Mouse (Mus musculus): ENCODE results near the gene Abhd6.

The Abhd6 gene

GRCm38 (mm10) chr14:8030535-8030934 is 27.8 kb downstream of the Abhd6 start:
- no peak for DNase-seq (ENCODE audit: low spot score in 2 of 2)

DNA sequence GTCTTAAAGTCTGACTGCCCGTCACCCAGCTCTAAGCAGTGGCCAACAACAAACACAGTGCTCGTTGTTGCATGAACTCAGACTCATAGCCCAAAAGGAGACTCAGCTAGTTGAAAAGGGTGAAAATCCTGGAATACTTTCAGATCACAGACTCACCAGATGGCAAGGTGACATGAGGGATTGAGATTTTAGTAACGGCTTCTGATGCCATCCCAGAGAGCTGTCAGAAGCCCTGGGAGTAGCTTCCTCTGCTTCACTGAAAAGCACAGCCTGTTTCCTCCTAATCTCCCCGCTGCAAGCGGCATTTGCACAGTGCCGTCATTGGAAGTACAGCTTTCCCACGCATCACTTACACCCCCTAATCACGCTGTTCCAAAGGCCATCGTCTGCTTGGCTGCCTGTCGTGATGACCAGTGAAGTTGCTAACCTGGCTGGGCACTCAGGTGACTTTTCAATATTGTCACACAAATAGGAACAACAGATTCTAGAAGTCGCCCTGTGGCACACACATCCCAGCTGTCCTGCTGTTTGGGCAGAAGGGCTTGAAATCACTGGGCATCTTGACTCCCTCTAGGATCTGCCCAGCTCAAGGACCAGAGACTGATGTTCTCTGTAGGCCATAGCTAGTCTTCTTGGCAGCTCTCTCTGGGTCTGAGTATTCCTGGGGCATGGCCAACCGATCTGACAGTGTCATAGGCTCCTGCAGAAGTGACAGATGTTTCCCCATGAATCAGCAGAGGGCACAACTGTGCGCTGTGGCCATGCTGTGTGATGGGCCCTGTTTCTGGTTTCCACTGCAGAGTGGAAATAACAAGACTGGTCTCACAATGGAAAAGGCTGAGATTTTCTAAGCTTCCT is 29.6 kb downstream of the Abhd6 start:
- DNase-seq (ENCODE audit: low spot score in 2 of 2) = peak; percentile 25 to 49

- DNase-seq (ENCODE audit: low spot score in 2 of 2) = no peak
Measured at GRCm38 (mm10) chr14:8034561-8034960, 31.9 kb downstream of the Abhd6 start.

DNA sequence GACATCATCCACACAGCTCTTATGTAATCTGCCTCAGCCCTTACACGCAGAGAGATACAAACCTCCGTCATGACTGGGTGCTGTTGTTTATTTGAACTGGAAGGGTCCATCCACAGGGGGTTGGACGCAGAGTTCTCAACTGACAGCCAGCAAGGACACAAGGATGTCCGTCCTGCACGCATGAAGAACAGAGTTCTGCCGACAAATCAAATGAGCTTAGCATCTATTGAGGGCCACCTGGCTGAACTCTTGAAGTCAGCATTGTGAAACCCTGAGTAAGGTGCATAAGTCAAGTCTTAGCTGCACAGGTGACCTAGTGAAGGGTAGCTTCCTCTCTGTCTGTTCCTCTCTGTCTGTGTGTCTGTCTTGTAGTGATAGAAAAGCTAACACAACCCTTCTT is 33.2 kb downstream of the Abhd6 start:
- no peak for DNase-seq (ENCODE audit: low spot score in 2 of 2)

GRCm38 (mm10) chr14:8036406-8036805 is 33.7 kb downstream of the Abhd6 start:
- no peak for DNase-seq (ENCODE audit: low spot score in 2 of 2)

DNA sequence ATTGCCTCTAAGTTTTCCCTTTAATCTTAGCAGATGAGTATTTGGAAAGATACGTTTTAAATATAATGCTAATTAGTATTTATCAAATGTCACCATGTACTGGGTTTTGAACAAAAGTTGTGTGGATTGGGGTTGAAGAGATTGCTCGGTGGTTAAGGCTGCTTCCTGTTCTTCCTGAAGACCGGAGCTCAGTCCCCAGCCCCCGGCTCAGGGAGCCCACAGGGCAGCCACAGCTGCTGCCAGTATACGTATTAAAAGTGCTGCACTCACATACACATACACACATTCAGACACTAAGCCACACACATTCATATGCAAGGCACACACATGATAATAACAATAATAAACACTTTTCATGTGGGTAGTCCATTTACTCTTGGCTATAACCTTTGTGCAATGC is 35.4 kb downstream of the Abhd6 start:
- no peak for DNase-seq (ENCODE audit: low spot score in 2 of 2)

GRCm38 (mm10) chr14:8038791-8039448 is 36.2 kb downstream of the Abhd6 start:
- peak; percentile 46 to 71 for DNase-seq (ENCODE audit: low spot score in 2 of 2)

DNA sequence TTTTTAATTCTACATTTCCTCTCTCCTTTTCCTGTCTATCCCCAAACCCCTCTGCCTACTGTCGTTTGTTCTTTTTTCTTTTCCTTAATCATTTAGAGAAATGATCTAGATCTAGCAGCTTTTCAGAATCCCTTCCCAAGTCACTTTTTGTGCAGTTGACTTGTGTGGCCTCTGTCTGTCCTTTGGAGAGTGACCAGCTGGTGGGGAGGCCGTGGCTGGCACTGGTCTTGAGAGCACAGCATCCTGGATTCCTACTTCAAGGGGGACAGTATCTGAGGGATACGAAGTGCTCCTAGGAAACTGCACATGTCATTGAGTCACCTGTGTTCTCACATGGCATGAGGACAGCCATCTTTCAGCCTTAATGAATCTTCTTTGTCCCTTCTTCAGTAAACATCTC is 37.5 kb downstream of the Abhd6 start:
- no peak for DNase-seq (ENCODE audit: low spot score in 2 of 2)

GRCm38 (mm10) chr14:8040911-8041678 is 38.4 kb downstream of the Abhd6 start:
- DNase-seq (ENCODE audit: low spot score in 2 of 2) = no peak

GRCm38 (mm10) chr14:8042120-8042519 is 39.4 kb downstream of the Abhd6 start:
- DNase-seq (ENCODE audit: low spot score in 2 of 2) = no peak

DNA sequence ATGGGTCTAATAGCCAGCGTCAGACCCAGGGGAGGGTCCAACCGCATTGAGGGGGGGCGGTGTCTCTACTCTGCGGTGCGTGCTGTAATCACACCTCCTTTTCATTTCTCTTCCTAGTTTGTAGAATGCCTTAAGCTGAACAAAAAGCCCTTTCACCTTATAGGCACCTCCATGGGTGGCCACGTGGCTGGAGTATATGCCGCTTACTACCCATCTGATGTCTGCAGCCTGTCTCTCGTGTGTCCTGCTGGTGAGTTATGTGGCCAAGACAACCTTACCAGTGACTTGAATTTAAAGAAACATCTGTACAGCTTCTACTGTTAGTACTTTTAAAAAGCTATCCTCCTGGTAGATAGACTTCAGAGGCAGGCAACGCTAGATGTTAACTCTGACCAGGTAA is 39.9 kb downstream of the Abhd6 start:
- no peak for DNase-seq (ENCODE audit: low spot score in 2 of 2)

GRCm38 (mm10) chr14:8044330-8044729 is 41.6 kb downstream of the Abhd6 start:
- DNase-seq (ENCODE audit: low spot score in 2 of 2) = no peak

- DNase-seq (ENCODE audit: low spot score in 2 of 2) = no peak
Measured at GRCm38 (mm10) chr14:8044786-8045185, 42.1 kb downstream of the Abhd6 start.

DNA sequence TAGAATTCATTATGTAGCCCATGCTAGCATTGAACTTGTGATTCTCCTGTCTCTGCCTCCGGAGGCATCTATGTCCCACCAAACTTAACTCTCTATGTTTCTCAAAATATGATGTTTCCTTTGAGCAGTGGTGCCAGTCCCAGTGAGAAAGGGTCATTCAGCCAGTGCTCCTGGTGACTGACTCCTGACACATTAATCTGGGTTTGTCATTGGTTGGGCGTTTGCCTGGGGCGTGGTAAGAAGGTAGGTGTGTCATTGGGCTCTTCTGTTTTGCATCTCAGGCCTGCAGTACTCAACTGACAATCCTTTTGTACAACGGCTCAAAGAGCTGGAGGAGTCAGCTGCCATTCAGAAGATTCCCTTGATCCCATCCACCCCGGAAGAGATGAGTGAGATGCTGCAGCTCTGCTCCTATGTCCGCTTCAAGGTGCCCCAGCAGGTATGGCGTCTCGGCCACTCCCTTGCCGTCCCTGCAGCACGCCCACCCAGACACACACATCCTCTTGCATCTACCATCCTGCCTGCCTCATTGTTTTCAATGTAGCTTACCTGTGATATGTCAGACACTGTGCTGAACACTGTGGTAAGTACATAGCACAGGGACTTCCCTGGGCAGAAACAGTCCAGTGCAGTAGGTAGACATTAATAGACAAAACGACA is 42.6 kb downstream of the Abhd6 start:
- no peak for DNase-seq (ENCODE audit: low spot score in 2 of 2)

GRCm38 (mm10) chr14:8046839-8047238 is 44.1 kb downstream of the Abhd6 start:
- no peak for DNase-seq (ENCODE audit: low spot score in 2 of 2)

- no peak for DNase-seq (ENCODE audit: low spot score in 2 of 2)
Measured at GRCm38 (mm10) chr14:8049334-8049733, 46.6 kb downstream of the Abhd6 start.

GRCm38 (mm10) chr14:8051869-8052268 is 49.2 kb downstream of the Abhd6 start:
- DNase-seq (ENCODE audit: low spot score in 2 of 2) = no peak

- no peak for DNase-seq (ENCODE audit: low spot score in 2 of 2)
Measured at GRCm38 (mm10) chr14:8052661-8053060, 50.0 kb downstream of the Abhd6 start.

DNA sequence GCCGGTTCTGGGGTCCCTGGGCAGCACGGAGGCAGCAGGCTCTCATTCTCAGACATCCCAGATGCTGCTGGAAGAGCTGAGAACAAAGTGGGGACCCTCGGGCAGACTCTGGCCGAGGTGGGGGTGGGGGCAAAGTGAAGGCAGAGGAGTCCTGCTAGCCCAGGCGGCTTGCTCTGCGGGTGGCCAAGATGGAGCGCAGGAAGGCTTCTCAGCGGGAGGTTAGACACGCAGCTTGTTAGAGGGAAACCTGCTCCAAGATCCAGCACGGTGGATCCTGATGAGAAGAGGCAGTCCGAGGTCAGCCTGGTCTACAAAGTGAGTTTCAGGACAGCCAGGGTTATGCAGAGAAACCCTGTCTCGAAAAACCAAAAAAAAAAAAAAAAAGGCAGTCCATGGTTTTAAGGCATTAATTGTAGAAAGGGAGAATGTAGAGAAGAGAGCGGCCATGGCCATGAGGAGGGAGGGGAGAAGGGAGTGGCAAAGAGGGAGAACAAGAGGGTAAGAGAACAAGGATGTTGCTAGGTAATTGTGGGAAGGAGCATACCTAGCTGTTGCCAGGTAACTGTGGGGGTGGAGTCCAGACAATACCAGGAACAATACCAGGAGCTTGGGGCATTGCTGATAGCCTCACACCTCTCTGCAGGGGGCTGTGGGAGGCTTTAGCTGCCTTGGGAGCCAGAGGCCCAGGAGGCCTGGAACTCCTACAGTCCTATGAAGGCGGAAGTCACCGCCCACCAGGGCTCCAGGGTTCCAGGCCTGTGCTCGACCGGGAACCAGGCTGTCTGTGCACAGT is 51.8 kb downstream of the Abhd6 start:
- no peak for DNase-seq (ENCODE audit: low spot score in 2 of 2)

DNA sequence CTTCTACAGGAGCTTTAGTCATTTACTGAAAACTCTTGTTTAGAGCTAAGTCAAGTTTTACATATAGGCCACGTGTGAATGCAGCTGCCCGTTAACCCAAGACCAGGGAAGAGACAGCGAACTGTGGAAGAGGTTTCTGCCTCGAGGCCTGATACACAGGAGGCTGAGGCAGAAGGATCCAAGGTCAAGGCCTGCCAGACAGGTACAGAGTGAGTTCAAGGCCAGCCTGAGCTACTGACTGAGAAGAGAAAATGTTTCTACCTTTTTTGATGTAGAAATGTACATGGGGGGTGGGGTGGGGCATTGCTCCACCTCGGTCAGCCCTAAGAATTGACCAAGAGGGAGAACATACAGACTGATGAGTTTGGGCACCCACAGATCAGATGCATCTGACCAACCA is 53.4 kb downstream of the Abhd6 start:
- no peak for DNase-seq (ENCODE audit: low spot score in 2 of 2)

- no peak for DNase-seq (ENCODE audit: low spot score in 2 of 2)
Measured at GRCm38 (mm10) chr14:8059938-8060337, 57.2 kb downstream of the Abhd6 start.
